Mouse (Mus musculus) embryonic fibroblast, embryonic 13.5 days (primary cell): ENCODE data around the gene Zfp593.

ENCODE experiments used
- CTCF ChIP-seq: IDR thresholded peaks from 2 replicates; pipeline ENCODE4 v1.5.1; 2011; ENCODE audit warnings: mild to moderate bottlenecking, control low read depth, low read length, moderate library complexity, borderline replicate concordance; ENCODE audit not compliant: insufficient read depth
- POLR2A ChIP-seq: IDR thresholded peaks from 2 replicates; pipeline ENCODE4 v1.6.1; 2011; ENCODE audit warnings: low read depth, mild to moderate bottlenecking, control low read depth, low read length, moderate library complexity

- TF ChIP-seq POLR2A: no peak
- TF ChIP-seq CTCF: no peak
These were observed 13.0 kb upstream of the Zfp593 start for GRCm38 (mm10) chr4:134258354-134258753.
